Mouse (Mus musculus) gastrocnemius, postnatal 10 days (tissue): ENCODE data around the gene Cbx1. TPM values are rescaled to one million over a fixed set of nuclear protein-coding genes. Genes with fewer than 3 reads are reported as not detected.

Source experiments
- DNase-seq: peaks from one replicate; pipeline ENCODE4 v3.0.0; 2021; ENCODE audit warnings: mixed read lengths
- total RNA-seq, 2 experiments: library from RNA; stranded (reverse); gene quantifications; 2 replicates each; pipeline ENCODE4 v1.2.3; 2021

The Cbx1 gene
- total RNA-seq, 2 experiments from 2014 or later, result 45.4 to 58.1 TPM

- DNase-seq, result no peak
Observed at GRCm38 (mm10) chr11:96816494-96816893, 27.6 kb downstream of the Cbx1 start.

- DNase-seq, result no peak
Observed at GRCm38 (mm10) chr11:96816979-96817378, 28.1 kb downstream of the Cbx1 start.

- DNase-seq, result no peak
Observed at GRCm38 (mm10) chr11:96818128-96818710, 29.3 kb downstream of the Cbx1 start.

GRCm38 (mm10) chr11:96821956-96822355 lies 33.0 kb downstream of the Cbx1 start:
- no peak for DNase-seq

GRCm38 (mm10) chr11:96822675-96823470 lies 33.9 kb downstream of the Cbx1 start:
- DNase-seq, result no peak

- no peak for DNase-seq
Observed at GRCm38 (mm10) chr11:96823471-96823837, 34.5 kb downstream of the Cbx1 start.

GRCm38 (mm10) chr11:96823880-96824782 lies 35.2 kb downstream of the Cbx1 start:
- DNase-seq, result peak; percentile 68

- DNase-seq, result peak; percentile 82
Observed at GRCm38 (mm10) chr11:96824783-96825495, 36.0 kb downstream of the Cbx1 start.

- DNase-seq, result no peak
Observed at GRCm38 (mm10) chr11:96826481-96826880, 37.6 kb downstream of the Cbx1 start.

- DNase-seq, result no peak
Observed at GRCm38 (mm10) chr11:96827062-96827581, 38.2 kb downstream of the Cbx1 start.

- no peak for DNase-seq
Observed at GRCm38 (mm10) chr11:96827917-96828316, 39.0 kb downstream of the Cbx1 start.

GRCm38 (mm10) chr11:96828881-96829280 lies 40.0 kb downstream of the Cbx1 start:
- DNase-seq, result no peak

GRCm38 (mm10) chr11:96829403-96829812 lies 40.5 kb downstream of the Cbx1 start:
- peak; percentile 87 for DNase-seq

- peak; percentile 87 for DNase-seq
Observed at GRCm38 (mm10) chr11:96829813-96830538, 41.0 kb downstream of the Cbx1 start, which contains the start of gene Nfe2l1. Nfe2l1 (minus strand) TSS chr11:96829968.

GRCm38 (mm10) chr11:96830539-96831216 lies 41.8 kb downstream of the Cbx1 start:
- no peak for DNase-seq

GRCm38 (mm10) chr11:96831516-96831915 lies 42.6 kb downstream of the Cbx1 start:
- no peak for DNase-seq

GRCm38 (mm10) chr11:96832541-96832940 lies 43.6 kb downstream of the Cbx1 start:
- no peak for DNase-seq

GRCm38 (mm10) chr11:96832973-96833372 lies 44.0 kb downstream of the Cbx1 start:
- DNase-seq, result no peak

- no peak for DNase-seq
Observed at GRCm38 (mm10) chr11:96834127-96834526, 45.2 kb downstream of the Cbx1 start.

- DNase-seq, result no peak
Observed at GRCm38 (mm10) chr11:96837298-96837697, 48.4 kb downstream of the Cbx1 start.
